Mouse (Mus musculus) megakaryocyte, embryonic 14.5 days (primary cell): Measurements from ENCODE around the gene Apip. TPM values are rescaled to one million over a fixed set of nuclear protein-coding genes. Genes with fewer than 3 reads are reported as not detected.

Experiments used
- H3K27me3 ChIP-seq: replicated peaks from 2 replicates; pipeline ENCODE3; 2012; ENCODE audit warnings: inconsistent platforms
- H3K36me3 ChIP-seq: replicated peaks from 2 replicates; pipeline ENCODE3; 2012; ENCODE audit warnings: low read length, inconsistent platforms, mixed read lengths
- H3K4me1 ChIP-seq: 2 replicates; pipeline ENCODE4 v1.6.1; 2012; ENCODE audit warnings: inconsistent platforms
- H3K4me3 ChIP-seq: replicated peaks from 2 replicates; pipeline ENCODE3; 2012; ENCODE audit warnings: moderate library complexity, mild to moderate bottlenecking, inconsistent platforms
- H3K9me3 ChIP-seq: 2 replicates; pipeline ENCODE4 v1.6.1; 2012; ENCODE audit warnings: inconsistent platforms
- FLI1 ChIP-seq: IDR thresholded peaks from 2 replicates; pipeline ENCODE4 v1.6.1; 2012; ENCODE audit warnings: low read length, inconsistent platforms, mixed read lengths
- GATA1 ChIP-seq: IDR thresholded peaks from 3 replicates; pipeline ENCODE4 v1.6.1; 2012; ENCODE audit warnings: mixed read lengths, low read length, inconsistent platforms, borderline replicate concordance
- polyA plus RNA-seq: library from polyadenylated mRNA; stranded (reverse); fragments of >175 nt; gene quantifications from 2 replicates; pipeline ENCODE4 v1.2.3, GENCODE M21; 2012; ENCODE audit warnings: low replicate concordance; ENCODE audit not compliant: insufficient read depth

Apip gene
- polyA plus RNA-seq, 1 experiment = 27.1 TPM

DNA sequence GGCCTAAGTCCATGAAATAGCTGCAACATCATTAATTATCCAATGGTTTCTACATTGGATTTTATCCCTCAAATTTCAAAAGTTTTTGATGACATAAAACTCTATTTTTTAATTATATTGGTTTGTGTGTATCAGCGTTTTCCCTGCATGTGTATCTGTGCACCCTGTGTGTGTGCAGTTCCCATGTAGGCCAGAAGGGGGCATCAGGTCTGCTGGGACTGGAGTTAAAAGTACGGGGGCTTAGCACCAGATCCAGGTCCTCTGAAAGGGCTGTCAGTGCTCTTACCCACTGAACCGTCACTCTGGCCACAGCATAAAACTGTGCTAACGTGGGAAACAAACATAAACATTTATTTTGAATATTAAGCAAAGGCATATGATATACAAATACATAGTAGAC is 14.6 kb downstream of the Apip start:
- Histone ChIP-seq H3K4me1 (no peaks in the 10 kb centered on the region), H3K36me3 (peaks cover 68% of the 10 kb centered on the region), H3K27me3 (no peaks in the 10 kb centered on the region), H3K4me3 (no peak overlapping the region), H3K9me3 (no peaks in the 10 kb centered on the region)
- no peak for TF ChIP-seq GATA1
- no peak for TF ChIP-seq FLI1

GRCm38 (mm10) chr2:103089521-103089920 is 16.0 kb downstream of the Apip start:
- Histone ChIP-seq H3K27me3 (no peaks in the 10 kb centered on the region), H3K36me3 (peaks cover 74% of the 10 kb centered on the region), H3K9me3 (no peaks in the 10 kb centered on the region), H3K4me1 (no peaks in the 10 kb centered on the region), H3K4me3 (no peak overlapping the region)
- TF ChIP-seq GATA1 = no peak
- no peak for TF ChIP-seq FLI1

DNA sequence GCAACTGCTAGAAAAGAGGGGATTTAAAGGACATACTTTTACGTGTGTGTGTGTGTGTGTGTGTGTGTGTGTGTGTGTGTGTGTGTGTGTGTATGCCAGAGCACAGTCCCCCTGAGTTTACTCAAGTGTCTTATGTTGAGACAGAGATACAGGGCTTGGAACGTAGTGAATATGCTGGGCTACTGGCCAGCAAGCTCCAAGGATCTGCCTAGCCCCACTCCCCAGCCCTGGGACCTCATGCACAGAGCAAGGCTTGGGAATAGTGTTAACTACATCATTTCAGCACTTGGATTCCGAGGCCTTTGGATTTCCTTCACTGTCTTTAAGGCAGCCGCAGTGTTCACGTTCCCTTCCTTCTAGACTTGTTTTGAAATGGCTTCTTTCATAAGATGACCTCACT is 29.1 kb downstream of the Apip start:
- Histone ChIP-seq H3K27me3 (peaks cover 7% of the 10 kb centered on the region), H3K36me3 (no peaks in the 10 kb centered on the region), H3K9me3 (no peaks in the 10 kb centered on the region), H3K4me3 (no peak overlapping the region), H3K4me1 (no peaks in the 10 kb centered on the region)
- TF ChIP-seq FLI1 (no peak), GATA1 (no peak)

- Histone ChIP-seq H3K36me3 (no peaks in the 10 kb centered on the region), H3K4me1 (no peaks in the 10 kb centered on the region), H3K9me3 (no peaks in the 10 kb centered on the region), H3K4me3 (no peak overlapping the region), H3K27me3 (peaks cover 10% of the 10 kb centered on the region)
- no peak for TF ChIP-seq FLI1
- TF ChIP-seq GATA1 = no peak
Measured at GRCm38 (mm10) chr2:103106172-103106571, 32.7 kb downstream of the Apip start.

DNA sequence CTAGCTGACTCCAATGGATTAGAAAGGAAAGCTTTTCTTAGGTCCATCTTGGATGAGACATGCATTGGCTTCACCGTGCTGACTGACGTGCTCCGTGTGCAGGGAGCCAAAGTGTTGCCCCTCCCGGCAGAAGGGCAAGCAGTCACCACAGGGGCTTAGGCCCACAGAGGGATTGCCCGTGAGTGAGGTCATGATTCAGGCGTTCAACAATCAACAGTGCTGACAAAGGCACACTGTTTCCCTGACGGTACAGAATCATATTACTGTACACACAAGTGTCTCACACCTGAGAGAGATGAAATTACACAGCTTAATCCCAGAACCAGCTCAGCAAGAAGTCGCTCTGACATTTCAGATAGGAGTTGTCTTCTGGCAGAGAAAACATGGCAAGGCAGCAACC is 38.2 kb downstream of the Apip start:
- no peaks in the 10 kb centered on the region for H3K9me3 ChIP-seq
- no peak overlapping the region for H3K4me3 ChIP-seq
- H3K27me3 ChIP-seq = peaks cover 12% of the 10 kb centered on the region
- no peaks in the 10 kb centered on the region for H3K4me1 ChIP-seq
- TF ChIP-seq GATA1 = no peak
- no peak for TF ChIP-seq FLI1
- no peaks in the 10 kb centered on the region for H3K36me3 ChIP-seq

GRCm38 (mm10) chr2:103117212-103117611 is 43.7 kb downstream of the Apip start:
- Histone ChIP-seq H3K36me3 (no peaks in the 10 kb centered on the region), H3K4me1 (peaks cover 4% of the 10 kb centered on the region; the same call in 1 of the 2 replicates), H3K9me3 (no peaks in the 10 kb centered on the region)

DNA sequence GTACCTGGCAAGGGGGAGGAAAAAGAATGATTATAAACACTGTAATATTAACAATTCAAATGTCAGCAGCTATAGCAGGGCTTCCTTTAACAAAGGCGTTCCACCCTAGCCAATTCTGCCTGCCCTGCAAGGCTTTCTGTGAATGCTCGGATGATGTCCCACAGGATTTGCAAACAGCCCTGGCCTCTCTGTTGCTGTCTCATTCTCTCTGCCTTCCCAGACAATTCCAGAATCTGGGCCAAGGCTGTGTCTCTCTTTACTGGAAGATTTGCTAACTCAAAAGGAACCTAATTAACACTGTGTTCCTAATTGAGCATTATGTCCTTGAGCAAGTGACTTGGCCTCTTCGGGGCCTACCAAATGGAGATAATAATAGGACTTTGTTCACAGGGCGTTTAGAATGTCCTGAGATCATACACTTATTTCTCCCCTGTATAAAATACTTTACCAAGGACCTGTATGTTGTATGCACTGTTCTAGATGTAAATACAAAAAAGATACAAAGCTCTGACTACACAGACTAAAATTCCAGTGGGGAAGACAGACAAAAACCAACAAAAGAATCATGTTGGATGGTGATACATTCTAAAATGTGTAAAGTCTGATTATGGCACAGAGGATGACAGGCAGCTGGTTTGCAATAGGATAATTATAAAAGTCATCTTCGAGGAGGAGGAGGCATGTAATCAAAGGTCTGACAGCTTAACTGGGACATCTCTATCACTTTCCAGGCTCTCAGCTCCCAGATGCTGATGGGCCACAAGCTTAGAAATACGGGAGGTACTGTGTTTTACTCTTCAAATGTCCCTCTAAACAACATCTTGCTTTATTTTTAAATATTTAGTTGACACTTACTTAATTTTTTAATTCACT is 45.1 kb downstream of the Apip start:
- peaks cover 4% of the 10 kb centered on the region for H3K27me3 ChIP-seq
- H3K4me3 ChIP-seq = no peak overlapping the region
- H3K36me3 ChIP-seq = no peaks in the 10 kb centered on the region
- H3K4me1 ChIP-seq = peaks cover 4% of the 10 kb centered on the region; the same call in 1 of the 2 replicates
- no peak for TF ChIP-seq GATA1
- TF ChIP-seq FLI1 = no peak
- no peaks in the 10 kb centered on the region for H3K9me3 ChIP-seq

More at GRCm38 (mm10) chr2:103117212-103117611, 43.7 kb downstream of the Apip start:
- TF ChIP-seq FLI1 = no peak
- no peak for TF ChIP-seq GATA1
- Histone ChIP-seq H3K27me3 (peaks cover 7% of the 10 kb centered on the region), H3K4me3 (no peak overlapping the region)

GRCm38 (mm10) chr2:103119197-103119854 is 45.9 kb downstream of the Apip start:
- TF ChIP-seq FLI1 (no peak), GATA1 (no peak)
- H3K4me1 ChIP-seq = peaks cover 4% of the 10 kb centered on the region; the same call in 1 of the 2 replicates
- no peak overlapping the region for H3K4me3 ChIP-seq
- H3K27me3 ChIP-seq = peaks cover 9% of the 10 kb centered on the region
- no peaks in the 10 kb centered on the region for H3K9me3 ChIP-seq
- H3K36me3 ChIP-seq = no peaks in the 10 kb centered on the region

DNA sequence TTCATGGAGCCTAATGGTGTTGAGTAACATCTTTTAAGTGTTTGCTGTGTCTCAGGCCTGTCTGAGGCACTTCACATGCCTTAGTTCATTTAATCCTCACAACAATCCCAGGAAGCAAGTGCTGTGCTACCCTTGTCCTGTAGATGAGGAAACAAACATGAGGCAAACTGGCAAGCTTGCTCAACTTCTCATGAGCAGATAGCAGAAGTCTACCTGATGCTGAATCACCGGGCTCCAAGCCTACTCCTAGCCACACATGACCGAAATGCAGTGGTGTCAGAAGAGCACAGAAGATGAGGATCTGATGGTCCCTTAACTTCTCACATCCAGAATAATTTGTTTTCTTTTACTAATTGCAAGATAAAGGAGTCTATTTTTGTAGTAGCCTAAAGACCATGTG is 56.2 kb downstream of the Apip start:
- TF ChIP-seq FLI1 (no peak), GATA1 (no peak)
- H3K4me1 ChIP-seq = no peaks in the 10 kb centered on the region

GRCm38 (mm10) chr2:103131145-103131544 is 57.7 kb downstream of the Apip start:
- Histone ChIP-seq H3K27me3 (peaks cover 20% of the 10 kb centered on the region), H3K9me3 (no peaks in the 10 kb centered on the region), H3K4me3 (no peak overlapping the region), H3K36me3 (no peaks in the 10 kb centered on the region), H3K4me1 (no peaks in the 10 kb centered on the region)
- TF ChIP-seq FLI1 = no peak
- no peak for TF ChIP-seq GATA1

More for the DNA sequence above, 56.2 kb downstream of the Apip start:
- no peak overlapping the region for H3K4me3 ChIP-seq
- H3K36me3 ChIP-seq = no peaks in the 10 kb centered on the region
- H3K27me3 ChIP-seq = peaks cover 24% of the 10 kb centered on the region
- H3K9me3 ChIP-seq = no peaks in the 10 kb centered on the region
